Mouse (Mus musculus): Measurements from ENCODE around the gene Mrpl37. TPM values are rescaled to one million over a fixed set of nuclear protein-coding genes. Genes with fewer than 3 reads are reported as not detected.

Mrpl37 gene
- polyA plus RNA-seq, 1 experiment from 2014 or later = 83.2 TPM

GRCm38 (mm10) chr4:107063214-107063613, 3.5 kb downstream of the Mrpl37 start:
- Histone ChIP-seq H3K4me3 (replicated peaks) (no peak overlapping the region), H3K4me2 (no peak overlapping the region), H3K9ac (no peak overlapping the region), H3K27ac (no peak overlapping the region), H3K27me3 (0 out of 2 replicates have a peak, but pooled peaks cover 3% of the 10 kb centered on the region), H3K4me1 (peaks cover 18% of the 10 kb centered on the region), H3K36me3 (replicated peaks) (peaks cover 56% of the 10 kb centered on the region), H3K9me3 (no peaks in the 10 kb centered on the region)
- ATAC-seq (ENCODE audit: low FRiP score) = no peak
- WGBS = 85% methylated on average over 3 of the region's 3 CpGs

- Histone ChIP-seq H3K4me3 (replicated peaks) (no peak overlapping the region), H3K27me3 (no peaks in the 10 kb centered on the region), H3K36me3 (replicated peaks) (peaks cover 73% of the 10 kb centered on the region), H3K27ac (no peak overlapping the region), H3K9me3 (no peaks in the 10 kb centered on the region), H3K4me1 (peaks cover 9% of the 10 kb centered on the region), H3K4me2 (no peak overlapping the region), H3K9ac (no peak overlapping the region)
- WGBS = 91% methylated on average over 4 of the region's 4 CpGs
- no peak for ATAC-seq (ENCODE audit: low FRiP score)
Observed at GRCm38 (mm10) chr4:107061560-107061959, 5.1 kb downstream of the Mrpl37 start.

- Histone ChIP-seq H3K27ac (no peak overlapping the region), H3K4me3 (replicated peaks) (no peak overlapping the region), H3K4me1 (no peaks in the 10 kb centered on the region), H3K9ac (no peak overlapping the region), H3K27me3 (no peaks in the 10 kb centered on the region), H3K4me2 (no peak overlapping the region), H3K36me3 (replicated peaks) (peaks cover 80% of the 10 kb centered on the region), H3K9me3 (no peaks in the 10 kb centered on the region)
- 87% methylated on average over 6 of the region's 6 CpGs for WGBS
- no peak for ATAC-seq (ENCODE audit: low FRiP score)
Observed at GRCm38 (mm10) chr4:107058781-107059180, 7.9 kb downstream of the Mrpl37 start.

- WGBS = 87% methylated on average over 5 of the region's 5 CpGs
- H3K4me2 ChIP-seq = no peak overlapping the region
- no peak overlapping the region for H3K9ac ChIP-seq
- ATAC-seq (ENCODE audit: low FRiP score) = no peak
- H3K27me3 ChIP-seq = no peaks in the 10 kb centered on the region
- H3K4me1 ChIP-seq = no peaks in the 10 kb centered on the region
- no peak overlapping the region for H3K4me3 ChIP-seq (replicated peaks)
- no peaks in the 10 kb centered on the region for H3K9me3 ChIP-seq
- H3K27ac ChIP-seq = no peak overlapping the region
- H3K36me3 ChIP-seq (replicated peaks) = peaks cover 76% of the 10 kb centered on the region
Observed at GRCm38 (mm10) chr4:107058346-107058745, 8.3 kb downstream of the Mrpl37 start.

- Histone ChIP-seq H3K9ac (no peak overlapping the region), H3K4me2 (no peak overlapping the region), H3K9me3 (no peaks in the 10 kb centered on the region), H3K27me3 (no peaks in the 10 kb centered on the region), H3K4me1 (peaks cover 3% of the 10 kb centered on the region; the same call in 1 of the 2 replicates), H3K27ac (no peak overlapping the region), H3K36me3 (replicated peaks) (peaks cover 58% of the 10 kb centered on the region), H3K4me3 (replicated peaks) (no peak overlapping the region)
- WGBS = 89% methylated on average over 3 of the region's 3 CpGs
- ATAC-seq (ENCODE audit: low FRiP score) = no peak
Observed at GRCm38 (mm10) chr4:107056088-107056487, 10.6 kb downstream of the Mrpl37 start.

GRCm38 (mm10) chr4:107052962-107053553, 13.6 kb downstream of the Mrpl37 start:
- Histone ChIP-seq H3K9me3 (no peaks in the 10 kb centered on the region), H3K9ac (no peak overlapping the region), H3K4me3 (replicated peaks) (no peak overlapping the region), H3K27me3 (no peaks in the 10 kb centered on the region), H3K27ac (0 out of 2 replicates have a peak overlapping the region, but pooled peaks have one; percentile 3), H3K4me2 (no peak overlapping the region), H3K4me1 (peaks cover 3% of the 10 kb centered on the region; the same call in 1 of the 2 replicates), H3K36me3 (replicated peaks) (peaks cover 43% of the 10 kb centered on the region)
- WGBS = 54% methylated on average over 5 of the region's 5 CpGs
- ATAC-seq (ENCODE audit: low FRiP score) = no peak

GRCm38 (mm10) chr4:107051889-107052288, 14.8 kb downstream of the Mrpl37 start:
- peaks cover 3% of the 10 kb centered on the region; the same call in 1 of the 2 replicates for H3K4me1 ChIP-seq
- H3K27me3 ChIP-seq = no peaks in the 10 kb centered on the region
- no peak overlapping the region for H3K4me3 ChIP-seq (replicated peaks)
- no peak for ATAC-seq (ENCODE audit: low FRiP score)
- WGBS = 46% methylated on average over 4 of the region's 4 CpGs
- H3K9ac ChIP-seq = no peak overlapping the region
- no peak overlapping the region for H3K4me2 ChIP-seq
- H3K36me3 ChIP-seq (replicated peaks) = peaks cover 42% of the 10 kb centered on the region
- H3K9me3 ChIP-seq = no peaks in the 10 kb centered on the region
- H3K27ac ChIP-seq = no peak overlapping the region

GRCm38 (mm10) chr4:107048568-107049162, 18.0 kb downstream of the Mrpl37 start:
- H3K27me3 ChIP-seq = no peaks in the 10 kb centered on the region
- no peak overlapping the region for H3K27ac ChIP-seq
- H3K9me3 ChIP-seq = no peaks in the 10 kb centered on the region
- no peak overlapping the region for H3K9ac ChIP-seq
- WGBS = 90% methylated on average over 11 of the region's 11 CpGs
- no peak overlapping the region for H3K4me3 ChIP-seq (replicated peaks)
- ATAC-seq (ENCODE audit: low FRiP score) = no peak
- peaks cover 55% of the 10 kb centered on the region for H3K36me3 ChIP-seq (replicated peaks)
- H3K4me2 ChIP-seq = no peak overlapping the region
- H3K4me1 ChIP-seq = peaks cover 3% of the 10 kb centered on the region; the same call in 1 of the 2 replicates

GRCm38 (mm10) chr4:107047806-107048205, 18.9 kb downstream of the Mrpl37 start:
- H3K9me3 ChIP-seq = no peaks in the 10 kb centered on the region
- 94% methylated on average over 5 of the region's 5 CpGs for WGBS
- no peak overlapping the region for H3K4me2 ChIP-seq
- peaks cover 3% of the 10 kb centered on the region; the same call in 1 of the 2 replicates for H3K4me1 ChIP-seq
- peaks cover 62% of the 10 kb centered on the region for H3K36me3 ChIP-seq (replicated peaks)
- no peak overlapping the region for H3K9ac ChIP-seq
- no peak for ATAC-seq (ENCODE audit: low FRiP score)
- no peak overlapping the region for H3K4me3 ChIP-seq (replicated peaks)
- no peaks in the 10 kb centered on the region for H3K27me3 ChIP-seq
- no peak overlapping the region for H3K27ac ChIP-seq

GRCm38 (mm10) chr4:107045188-107045587, 21.5 kb downstream of the Mrpl37 start:
- Histone ChIP-seq H3K27me3 (no peaks in the 10 kb centered on the region), H3K4me2 (no peak overlapping the region), H3K36me3 (replicated peaks) (peaks cover 87% of the 10 kb centered on the region), H3K9me3 (no peaks in the 10 kb centered on the region), H3K4me3 (replicated peaks) (no peak overlapping the region), H3K9ac (no peak overlapping the region), H3K4me1 (no peaks in the 10 kb centered on the region), H3K27ac (no peak overlapping the region)
- WGBS = 98% methylated on average over 13 of the region's 13 CpGs
- no peak for ATAC-seq (ENCODE audit: low FRiP score)

GRCm38 (mm10) chr4:107042304-107042703, 24.4 kb downstream of the Mrpl37 start:
- Histone ChIP-seq H3K4me2 (no peak overlapping the region), H3K27ac (no peak overlapping the region), H3K9me3 (no peaks in the 10 kb centered on the region), H3K27me3 (no peaks in the 10 kb centered on the region), H3K4me1 (peaks cover 13% of the 10 kb centered on the region), H3K4me3 (replicated peaks) (no peak overlapping the region), H3K9ac (no peak overlapping the region), H3K36me3 (replicated peaks) (peaks cover 93% of the 10 kb centered on the region)
- WGBS = 95% methylated on average over 6 of the region's 6 CpGs
- no peak for ATAC-seq (ENCODE audit: low FRiP score)

GRCm38 (mm10) chr4:107039270-107039669, 27.4 kb downstream of the Mrpl37 start:
- Histone ChIP-seq H3K4me1 (peaks cover 13% of the 10 kb centered on the region), H3K4me3 (replicated peaks) (no peak overlapping the region), H3K27me3 (no peaks in the 10 kb centered on the region), H3K9me3 (no peaks in the 10 kb centered on the region), H3K36me3 (replicated peaks) (peaks cover 95% of the 10 kb centered on the region), H3K9ac (no peak overlapping the region), H3K4me2 (no peak overlapping the region), H3K27ac (peak overlapping the region; percentile 63)
- ATAC-seq (ENCODE audit: low FRiP score) = peak; percentile 58
- 58% methylated on average over 8 of the region's 8 CpGs for WGBS

GRCm38 (mm10) chr4:107038303-107038702, 28.4 kb downstream of the Mrpl37 start:
- Histone ChIP-seq H3K4me1 (peaks cover 13% of the 10 kb centered on the region), H3K9me3 (no peaks in the 10 kb centered on the region), H3K9ac (no peak overlapping the region), H3K27ac (peak overlapping the region; percentile 63; the same call in 1 of the 2 replicates), H3K36me3 (replicated peaks) (peaks cover 93% of the 10 kb centered on the region), H3K4me2 (no peak overlapping the region), H3K27me3 (no peaks in the 10 kb centered on the region), H3K4me3 (replicated peaks) (no peak overlapping the region)
- ATAC-seq (ENCODE audit: low FRiP score) = no peak
- 84% methylated on average over 4 of the region's 4 CpGs for WGBS

All from forebrain, embryonic 12.5 days (tissue).